Mouse (Mus musculus): Measurements from ENCODE around the gene Srp68.

The Srp68 gene

DNA sequence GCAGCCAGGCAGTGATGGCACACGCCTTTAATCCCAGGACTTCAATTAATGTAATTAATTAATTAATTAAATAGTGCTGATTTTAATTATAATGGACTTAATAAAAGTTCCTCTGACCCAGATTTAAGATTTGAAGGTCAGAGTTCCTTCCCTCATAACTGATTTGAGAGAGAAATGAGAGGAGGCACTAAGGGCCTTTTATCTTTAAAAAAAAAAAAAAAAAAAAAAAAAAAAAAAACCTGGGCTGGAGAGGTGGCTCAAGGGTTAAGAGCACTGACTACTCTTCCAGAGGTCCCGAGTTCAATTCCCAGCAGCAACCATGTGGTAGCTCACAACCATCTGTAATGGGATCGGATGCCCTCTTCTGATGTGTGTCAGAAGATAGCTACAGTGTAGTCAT lies 65.4 kb downstream of the Srp68 start:
- DNase-seq (ENCODE audit: low spot score in 2 of 2): no peak

DNA sequence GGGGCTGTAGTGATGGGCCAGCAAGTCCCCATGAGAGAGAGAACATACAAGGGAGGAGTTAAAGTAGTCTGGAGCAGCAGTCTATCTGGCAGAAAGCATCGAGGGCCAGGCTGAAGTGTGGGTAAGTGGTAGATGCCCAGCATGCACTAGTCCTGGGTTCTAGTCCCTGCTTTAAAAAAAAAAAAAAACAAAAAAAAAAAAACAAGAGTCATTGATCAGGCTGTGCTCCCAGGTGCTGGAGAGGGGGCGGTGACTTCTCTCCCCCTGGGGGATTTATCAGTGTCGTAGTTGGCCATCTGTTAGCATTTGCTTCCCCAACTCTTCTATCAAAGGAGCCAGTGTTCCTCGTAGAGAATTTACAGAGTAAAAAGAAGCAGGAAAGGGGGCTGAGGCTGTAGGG lies 67.3 kb downstream of the Srp68 start:
- no peak for DNase-seq (ENCODE audit: low spot score in 2 of 2)

DNA sequence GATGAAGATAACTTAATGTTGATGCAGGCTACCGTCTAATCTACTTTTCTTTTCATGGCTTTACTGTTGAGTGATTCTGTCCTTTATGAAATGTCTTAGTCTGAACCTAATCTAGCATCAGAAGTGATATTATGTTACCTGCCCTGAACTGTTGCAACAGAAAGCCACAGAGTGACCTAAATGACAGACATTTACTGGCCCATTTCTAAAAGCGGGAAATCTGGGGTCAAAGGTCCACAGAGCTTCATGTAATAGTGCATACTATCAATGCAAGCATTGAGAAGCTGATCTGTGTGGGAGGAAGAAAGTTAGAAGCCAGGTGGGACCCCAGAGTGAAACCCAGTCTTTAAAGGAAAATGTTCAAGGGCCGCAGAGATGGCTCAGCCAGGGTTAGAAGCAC lies 70.9 kb downstream of the Srp68 start:
- no peak for DNase-seq (ENCODE audit: low spot score in 2 of 2)

DNA sequence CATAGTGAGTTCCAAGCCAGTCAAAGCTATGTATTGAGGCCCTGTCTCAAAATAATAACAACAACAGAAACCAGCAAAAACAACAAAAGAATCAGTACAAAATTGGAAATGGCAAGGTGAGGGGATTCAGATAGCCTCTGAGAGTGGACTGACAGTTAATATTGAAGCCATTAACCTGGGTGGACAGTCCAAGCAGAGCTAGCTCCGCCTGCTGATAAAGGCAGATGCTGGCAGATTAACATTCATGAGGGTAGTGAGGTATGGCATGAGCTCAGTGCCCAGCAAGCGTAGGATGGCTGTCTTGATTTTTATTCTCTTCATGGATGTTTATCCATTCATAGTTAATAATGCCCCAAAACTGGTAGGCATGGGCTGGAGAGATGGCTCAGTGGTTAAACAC lies 72.9 kb downstream of the Srp68 start:
- no peak for DNase-seq (ENCODE audit: low spot score in 2 of 2)

DNA sequence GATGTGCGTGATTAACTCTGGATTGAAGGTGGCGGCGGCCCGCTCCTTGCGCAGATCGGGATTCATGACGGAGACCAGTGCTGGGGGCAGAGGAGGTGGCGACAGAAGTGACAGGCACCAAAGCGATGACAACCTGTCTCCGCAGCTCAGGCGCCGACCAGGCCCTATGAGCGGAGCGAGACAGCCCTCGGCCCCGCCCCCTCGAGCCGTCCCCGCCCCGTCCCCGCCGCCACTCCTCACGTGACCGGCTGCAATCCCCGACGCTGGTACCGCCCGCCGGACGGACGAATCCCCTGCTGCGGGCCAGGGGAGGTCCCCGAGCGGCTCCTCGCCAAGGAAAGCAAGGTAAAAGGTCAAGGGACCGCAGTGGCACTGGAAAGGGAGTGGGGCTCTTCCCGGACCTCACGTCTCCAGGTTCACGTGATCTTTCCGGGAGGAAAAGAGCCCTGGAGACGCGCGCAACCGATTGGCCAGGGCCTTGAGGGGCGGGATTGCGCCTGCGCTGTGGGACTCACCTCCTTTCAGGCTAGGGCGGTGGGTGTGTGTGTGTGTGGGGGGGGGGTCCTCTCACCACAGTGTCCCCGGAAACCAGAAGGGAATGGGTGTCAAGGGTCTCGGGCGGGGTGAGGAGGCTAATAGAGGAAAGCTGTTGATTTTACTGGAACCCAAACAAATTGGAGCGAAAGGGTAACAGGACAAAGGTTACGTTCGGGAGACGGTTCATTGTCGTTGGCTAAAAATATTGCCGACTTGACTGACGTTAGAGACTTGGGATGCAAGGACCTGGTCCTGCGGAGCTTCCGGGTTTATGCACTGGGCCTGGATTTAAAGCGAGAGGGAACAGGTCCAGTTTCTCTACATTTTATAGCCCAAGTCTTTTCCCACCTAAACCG lies 75.1 kb downstream of the Srp68 start, which contains the start of the genes Ten1 and Acox1:
TSS of gene Ten1 (plus strand) at position 217 of the 893 bp plus-strand sequence.
TSS of gene Acox1 (minus strand) at position 407 of the 893 bp plus-strand sequence.
- DNase-seq (ENCODE audit: low spot score in 2 of 2): peak; percentile 94 to 97

DNA sequence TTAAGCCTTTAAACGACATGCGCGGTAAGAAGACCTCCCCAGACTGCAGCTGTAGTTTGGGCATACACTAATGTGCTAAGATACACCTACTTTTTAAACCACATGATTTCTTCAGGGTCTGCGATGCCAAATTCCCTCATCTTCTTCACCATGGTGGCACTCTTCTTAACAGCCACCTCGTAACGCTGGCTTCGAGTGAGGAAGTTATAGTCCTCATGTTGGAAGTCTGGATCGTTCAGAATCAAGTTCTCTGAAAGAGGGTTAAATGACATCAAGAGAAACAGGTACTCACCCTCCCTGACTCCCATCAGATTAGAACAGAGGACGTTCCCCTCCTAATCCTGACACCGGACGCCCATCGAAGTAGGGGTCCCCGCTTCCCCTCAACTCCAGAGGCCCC lies 75.9 kb downstream of the Srp68 start:
- DNase-seq (ENCODE audit: low spot score in 2 of 2): peak in 1 of 2 experiments; percentile 19

DNA sequence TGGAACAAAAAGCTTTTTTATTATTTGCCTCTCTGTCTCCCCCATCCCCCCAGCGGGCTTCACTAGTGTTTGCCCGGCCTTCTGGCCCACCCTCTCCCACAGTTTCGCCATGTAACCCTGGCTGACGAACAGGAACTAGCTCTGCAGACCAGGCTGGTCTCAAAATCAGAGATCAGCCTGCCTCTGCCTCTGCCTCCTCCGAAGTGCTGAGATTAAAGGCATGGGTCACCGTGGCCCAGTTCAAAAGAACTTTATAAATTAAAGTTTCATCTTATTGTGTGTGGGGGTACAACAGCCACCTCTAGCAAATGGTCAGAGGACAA lies 76.5 kb downstream of the Srp68 start:
- no peak for DNase-seq (ENCODE audit: low spot score in 2 of 2)

DNA sequence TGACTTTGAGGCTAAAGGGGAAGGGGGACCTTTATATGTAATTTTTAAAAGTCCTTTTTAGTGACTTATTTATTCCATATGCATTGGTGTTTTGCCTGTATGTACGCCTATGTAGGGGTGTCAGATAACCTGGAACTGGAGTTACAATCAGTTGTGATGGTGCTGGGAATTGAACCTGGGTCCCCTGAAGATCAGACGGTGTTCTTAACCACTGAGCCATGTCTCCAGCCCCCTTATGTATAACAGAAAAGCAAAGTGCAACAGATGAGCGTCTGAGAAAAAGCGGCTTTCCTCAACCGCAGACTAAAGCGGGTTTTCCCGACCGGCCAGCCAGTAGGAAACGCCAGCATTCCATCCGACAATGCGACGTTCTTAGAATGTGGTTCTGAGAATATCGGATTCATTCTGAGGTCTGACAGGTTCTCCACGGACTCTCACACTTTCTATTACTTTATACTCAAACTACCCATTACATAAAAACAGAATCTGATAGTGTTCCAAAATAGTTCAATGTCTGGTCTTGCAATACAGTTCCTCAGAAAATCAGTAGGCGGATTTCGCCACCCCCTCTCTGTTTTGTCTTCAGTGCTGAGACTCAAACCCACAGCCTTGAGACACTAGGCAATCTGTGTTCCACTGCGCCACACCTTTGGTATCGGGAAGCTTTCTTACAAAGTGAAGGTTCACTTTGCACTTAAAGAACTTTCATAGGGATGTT lies 77.0 kb downstream of the Srp68 start:
- DNase-seq (ENCODE audit: low spot score in 2 of 2): no peak

DNA sequence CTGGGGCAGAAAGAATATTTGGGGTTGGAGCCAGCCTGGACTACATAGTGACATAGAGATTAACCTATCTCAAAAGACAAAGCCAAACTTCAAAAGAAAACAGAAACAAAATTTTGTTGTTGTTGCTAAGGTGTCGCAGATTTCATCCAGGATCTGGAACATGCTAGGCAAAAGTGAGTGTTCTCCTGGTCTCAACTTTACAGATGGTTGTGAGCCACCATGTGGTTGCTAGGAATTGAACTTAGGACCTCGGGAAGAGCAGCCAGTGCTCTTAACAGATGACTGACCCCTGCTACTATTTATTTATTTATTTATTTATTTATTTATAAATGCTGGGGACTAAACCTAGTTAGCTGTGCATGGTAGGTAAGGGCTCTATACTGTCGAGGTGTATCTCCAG lies 77.7 kb downstream of the Srp68 start:
- DNase-seq (ENCODE audit: low spot score in 2 of 2): no peak

DNA sequence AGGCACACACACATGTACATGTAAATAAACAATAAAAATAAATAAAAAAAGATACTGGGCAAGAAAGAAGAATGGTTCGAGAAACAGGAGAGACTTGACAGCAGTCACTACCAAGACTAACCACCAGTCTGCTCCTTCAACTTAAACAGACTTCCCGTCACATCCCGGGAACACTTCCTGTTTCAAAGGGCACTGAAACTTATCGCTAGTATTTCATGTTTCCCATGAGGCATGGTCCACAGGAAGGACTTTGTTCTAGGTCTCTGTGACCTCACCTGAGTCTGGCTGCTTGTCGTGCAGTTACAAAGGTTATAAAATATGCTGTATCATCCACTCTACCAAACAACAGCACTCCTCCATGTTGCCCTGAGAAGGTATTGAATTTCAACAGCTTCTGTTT lies 78.8 kb downstream of the Srp68 start:
- no peak for DNase-seq (ENCODE audit: low spot score in 2 of 2)
